Mouse (Mus musculus) heart, adult 2 months (tissue): ENCODE data around the gene Bcas3. TPM values are rescaled to one million over a fixed set of nuclear protein-coding genes. Genes with fewer than 3 reads are reported as not detected.

Source experiments
- DNase-seq, 2 experiments: peaks; one replicate each; pipeline ENCODE4 v3.0.0; 2021
- H3K27ac ChIP-seq: fragments of 200-600 bp; 2 replicates; pipeline ENCODE4 v1.8.1; 2022
- H3K27me3 ChIP-seq: fragments of 200-500 bp; 2 replicates; pipeline ENCODE4 v1.6.1; 2012; ENCODE audit warnings: mild to moderate bottlenecking, low read length, inconsistent platforms, mixed read lengths; ENCODE audit not compliant: control insufficient read depth, insufficient read depth
- H3K36me3 ChIP-seq: fragments of 200-500 bp; 2 replicates; pipeline ENCODE4 v1.6.1; 2012; ENCODE audit warnings: low read length, inconsistent platforms; ENCODE audit not compliant: control insufficient read depth, insufficient read depth
- H3K4me1 ChIP-seq: fragments of 200-500 bp; 2 replicates; pipeline ENCODE4 v1.6.1; 2011; ENCODE audit warnings: low read length; ENCODE audit not compliant: control insufficient read depth, insufficient read depth
- H3K4me3 ChIP-seq: fragments of 200-600 bp; 2 replicates; pipeline ENCODE4 v1.8.1; 2022
- H3K79me2 ChIP-seq: fragments of 200-500 bp; replicated peaks from 2 replicates; pipeline ENCODE4 v1.6.1; 2012; ENCODE audit warnings: mild to moderate bottlenecking, inconsistent platforms, low read length, moderate library complexity, mixed read lengths; ENCODE audit not compliant: control insufficient read depth, insufficient read depth
- H3K9ac ChIP-seq: fragments of 200-500 bp; 2 replicates; pipeline ENCODE4 v1.6.1; 2012; ENCODE audit warnings: low read depth, mild to moderate bottlenecking, control low read depth, inconsistent platforms, low read length, mixed read lengths
- CTCF ChIP-seq: fragments of 200-600 bp; IDR thresholded peaks from 2 replicates; pipeline ENCODE4 v1.8.1; 2022; ENCODE audit warnings: antibody characterized with exemption, mild to moderate bottlenecking, moderate library complexity
- EP300 ChIP-seq: fragments of 200-500 bp; IDR thresholded peaks from 2 replicates; pipeline ENCODE4 v1.6.1; 2011; ENCODE audit warnings: low read depth, low read length, control low read depth; ENCODE audit not compliant: insufficient read depth
- POLR2A ChIP-seq: fragments of 200-500 bp; IDR thresholded peaks from 2 replicates; pipeline ENCODE4 v1.6.1; 2011; ENCODE audit warnings: mild to moderate bottlenecking, low read depth, low read length, control low read depth; ENCODE audit not compliant: insufficient read depth
- WGBS: fragments of 180-500 bp; shearing (Covaris S2); methylation state at CpG from one replicate; pipeline ENCODE4 v1.1.7; 2018; 5-methylcytosine and 5-hydroxymethylcytosine counted together
- intact Hi-C: fragments of 180-260 bp; cut with DNase I; formaldehyde crosslinking; loops from one replicate; pipeline ENCODE4 v1.15.1; 2025
- polyA plus RNA-seq: library from polyadenylated mRNA; depleted of rRNA; stranded (reverse); fragments of >200 nt; gene quantifications from 2 replicates; pipeline ENCODE4 v1.2.3, GENCODE M21; 2012
- total RNA-seq, 2 experiments: library from RNA; stranded (reverse); gene quantifications; 2 replicates each; pipeline ENCODE4 v1.2.3; 2021

Bcas3 gene
- total and polyA plus RNA-seq, 3 experiments = 26.6 to 40.4 (median 36.0) TPM

DNA sequence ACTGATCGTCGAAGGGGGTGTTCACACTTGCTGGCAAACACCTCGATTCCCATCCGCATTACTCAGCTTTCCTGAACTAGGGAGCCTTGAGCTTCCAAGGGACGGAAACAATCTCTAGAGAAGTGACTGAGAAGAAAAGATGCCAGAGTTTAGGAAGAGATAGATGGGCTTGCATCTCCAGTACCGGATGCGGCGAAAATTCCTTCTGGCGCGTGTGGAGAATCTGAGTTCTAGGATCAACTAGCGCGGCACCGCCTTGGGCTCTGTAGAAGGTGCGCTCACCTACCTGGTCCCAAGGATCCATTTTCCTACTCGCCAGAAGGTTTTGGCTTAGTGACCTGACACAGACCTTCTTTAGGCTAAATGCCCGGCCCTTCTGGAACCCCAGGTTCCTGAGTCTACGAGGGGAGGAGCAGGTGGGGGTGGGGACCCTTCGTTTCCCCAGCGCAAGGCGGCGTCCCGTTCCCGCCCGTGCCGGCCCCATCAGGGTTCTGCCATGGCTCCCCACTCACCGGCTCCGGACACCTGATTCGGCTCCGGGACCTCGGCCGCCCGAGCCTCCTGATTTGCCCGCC lies 478.8 kb downstream of the Bcas3 start:
- no peak for DNase-seq
- intact Hi-C loops = loop anchor here (5.0 kb wide), 1 partner anchor 214 kb away; no protein-coding TSS in a partner anchor
- Histone ChIP-seq H3K79me2 (no peaks in the 10 kb centered on the region), H3K4me1 (0 out of 2 replicates have a peak, but pooled peaks cover 2% of the 10 kb centered on the region), H3K9ac (peak overlapping the region; percentile 75), H3K4me3 (peak overlapping the region; percentile 68), H3K36me3 (no peaks in the 10 kb centered on the region), H3K27me3 (peaks cover 16% of the 10 kb centered on the region), H3K27ac (peak overlapping the region; percentile 77)
- 3% methylated on average over 33 of the region's 33 CpGs for WGBS
- TF ChIP-seq EP300 = no peak
- no peak for TF ChIP-seq POLR2A
- TF ChIP-seq CTCF = no peak

DNA sequence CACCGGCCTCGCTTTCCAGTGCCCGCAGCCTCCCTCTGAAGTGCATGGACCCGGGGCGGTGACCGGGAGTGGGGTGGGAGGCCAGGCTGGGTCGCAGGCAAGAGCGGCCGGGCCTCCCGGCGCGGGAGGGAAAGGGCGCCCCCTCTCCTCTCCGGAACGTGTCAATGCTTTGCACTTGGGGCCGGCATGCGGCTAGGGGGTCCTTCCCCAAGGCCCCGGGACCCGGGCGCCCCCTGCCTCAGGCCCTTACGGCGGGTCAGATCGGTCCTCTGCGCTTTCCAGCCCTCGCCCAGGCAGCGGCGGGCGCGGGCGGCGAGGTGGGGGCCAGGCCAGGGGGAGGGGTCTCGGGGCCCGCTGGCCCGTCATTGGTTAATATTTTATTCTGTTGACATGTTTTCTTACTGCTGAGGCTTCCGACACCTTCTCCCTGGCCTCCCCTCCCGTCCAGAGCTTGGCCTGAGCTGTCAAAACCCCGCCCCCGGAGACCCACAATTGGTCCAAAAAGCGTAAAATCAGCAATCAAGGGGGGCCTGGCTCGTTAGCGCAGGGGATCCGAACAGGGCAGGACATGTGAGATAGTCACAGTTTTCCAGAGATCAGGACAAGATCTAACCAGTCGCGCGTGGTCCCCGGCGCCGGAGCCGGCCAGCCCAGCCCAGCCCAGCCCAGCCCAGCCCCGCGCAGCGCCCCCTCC lies 479.4 kb downstream of the Bcas3 start, which contains the start of gene Tbx2:
TSS of gene Tbx2 (plus strand) at position 321 of the 694 bp plus-strand sequence.
- 2% methylated on average over 51 of the region's 52 CpGs for WGBS
- Histone ChIP-seq H3K79me2 (no peaks in the 10 kb centered on the region), H3K36me3 (no peaks in the 10 kb centered on the region), H3K27me3 (peaks cover 20% of the 10 kb centered on the region), H3K4me3 (peak within 1 kb of the TSS; percentile 68), H3K27ac (peak within 1 kb of the TSS; percentile 77), H3K9ac (peak within 1 kb of the TSS; percentile 80), H3K4me1 (0 out of 2 replicates have a peak, but pooled peaks cover 2% of the 10 kb centered on the region)
- peak; percentile 82 to 87 for DNase-seq
- TF ChIP-seq EP300 (no peak), POLR2A (peak; percentile 78), CTCF (peak; percentile 34; the same call in 1 of the 2 replicates)
- intact Hi-C loops = loop anchor here (5.0 kb wide), 1 partner anchor 215 kb away; no protein-coding TSS in a partner anchor

DNA sequence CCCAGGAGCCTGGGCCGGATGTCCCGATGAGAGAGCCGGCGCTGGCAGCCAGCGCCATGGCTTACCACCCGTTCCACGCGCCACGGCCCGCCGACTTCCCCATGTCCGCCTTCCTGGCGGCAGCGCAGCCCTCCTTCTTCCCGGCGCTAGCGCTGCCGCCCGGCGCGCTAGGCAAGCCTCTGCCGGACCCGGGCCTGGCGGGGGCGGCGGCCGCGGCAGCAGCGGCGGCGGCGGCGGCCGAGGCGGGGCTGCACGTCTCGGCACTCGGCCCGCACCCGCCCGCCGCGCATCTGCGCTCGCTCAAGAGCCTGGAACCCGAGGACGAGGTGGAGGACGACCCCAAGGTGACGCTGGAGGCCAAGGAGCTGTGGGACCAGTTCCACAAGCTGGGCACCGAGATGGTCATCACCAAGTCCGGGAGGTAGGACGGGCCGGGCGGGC lies 480.1 kb downstream of the Bcas3 start:
- peak; percentile 63 to 70 for DNase-seq
- whole genome bisulfite sequencing = 1% methylated on average over 53 of the region's 54 CpGs
- Histone ChIP-seq H3K27me3 (peaks cover 25% of the 10 kb centered on the region), H3K4me3 (peak overlapping the region; percentile 52), H3K4me1 (0 out of 2 replicates have a peak, but pooled peaks cover 2% of the 10 kb centered on the region), H3K79me2 (no peaks in the 10 kb centered on the region), H3K36me3 (no peaks in the 10 kb centered on the region), H3K9ac (peak overlapping the region; percentile 80), H3K27ac (peak overlapping the region; percentile 62)
- intact Hi-C loops = loop anchor here (5.0 kb wide), 1 partner anchor 216 kb away; no protein-coding TSS in a partner anchor
- TF ChIP-seq POLR2A (no peak), EP300 (no peak), CTCF (no peak)

DNA sequence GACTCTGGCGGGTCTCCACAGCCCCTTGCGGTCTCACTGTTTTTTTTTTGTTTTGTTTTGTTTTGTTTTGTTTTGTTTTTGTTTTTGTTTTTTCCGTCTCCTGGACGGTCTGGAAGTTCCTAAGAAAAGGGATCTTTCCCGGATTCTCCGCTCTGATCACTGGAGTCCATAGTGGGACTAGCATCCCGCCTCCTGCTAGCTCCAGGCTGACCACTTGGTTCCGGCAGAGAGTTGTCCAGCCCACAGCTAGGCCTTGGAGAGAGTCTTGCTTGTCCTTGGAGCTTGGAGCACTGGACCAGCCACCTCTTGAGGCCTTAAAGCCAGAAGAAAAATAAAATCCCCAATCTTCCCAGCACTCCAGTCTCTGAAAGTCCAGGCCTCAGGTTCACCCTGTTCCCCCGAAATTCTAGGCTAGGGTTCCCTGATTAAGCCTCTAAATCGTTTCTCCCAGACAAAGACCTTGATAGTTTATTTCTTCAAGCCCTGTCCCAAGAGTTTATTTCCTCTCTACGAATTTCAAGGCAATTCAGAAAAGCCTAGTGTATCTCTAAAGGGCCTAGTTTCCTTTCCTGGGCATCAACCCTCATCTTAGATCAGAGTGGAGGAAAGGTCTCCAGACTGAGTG lies 480.9 kb downstream of the Bcas3 start:
- peak overlapping the region; percentile 62 for H3K27ac ChIP-seq

DNA sequence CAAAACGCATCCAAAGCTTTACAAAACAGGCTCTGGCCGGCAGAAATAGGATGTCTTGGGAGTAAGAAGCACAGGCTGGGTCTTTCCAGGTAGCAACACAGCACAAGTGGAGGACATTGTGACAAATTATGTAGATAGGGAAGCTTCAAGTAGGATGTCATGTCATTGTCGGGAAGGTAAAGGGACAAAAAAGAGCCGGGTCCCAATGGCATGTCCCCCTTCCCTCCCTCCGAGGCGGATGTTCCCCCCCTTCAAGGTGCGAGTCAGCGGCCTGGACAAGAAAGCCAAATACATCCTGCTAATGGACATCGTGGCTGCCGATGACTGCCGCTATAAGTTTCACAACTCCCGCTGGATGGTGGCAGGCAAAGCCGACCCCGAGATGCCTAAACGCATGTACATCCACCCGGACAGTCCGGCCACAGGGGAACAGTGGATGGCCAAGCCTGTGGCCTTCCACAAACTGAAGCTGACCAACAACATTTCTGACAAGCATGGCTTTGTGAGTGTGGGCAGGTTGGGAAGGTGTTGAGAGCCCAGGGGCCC lies 481.5 kb downstream of the Bcas3 start:
- H3K4me1 ChIP-seq = 0 out of 2 replicates have a peak, but pooled peaks cover 2% of the 10 kb centered on the region
- peak overlapping the region; percentile 7 for H3K9ac ChIP-seq
- intact Hi-C loops = loop anchor here (5.0 kb wide), 1 partner anchor 217 kb away; no protein-coding TSS in a partner anchor
- H3K27me3 ChIP-seq = peaks cover 27% of the 10 kb centered on the region
- H3K79me2 ChIP-seq = no peaks in the 10 kb centered on the region
- DNase-seq = no peak
- no peaks in the 10 kb centered on the region for H3K36me3 ChIP-seq
- 59% methylated on average over 17 of the region's 17 CpGs for WGBS
- peak overlapping the region; percentile 23; the same call in 1 of the 2 replicates for H3K4me3 ChIP-seq
- peak overlapping the region; percentile 62 for H3K27ac ChIP-seq
- TF ChIP-seq POLR2A = no peak
- no peak for TF ChIP-seq EP300

More for the DNA sequence above, 480.9 kb downstream of the Bcas3 start:
- TF ChIP-seq EP300 (no peak), CTCF (no peak), POLR2A (no peak)
- H3K36me3 ChIP-seq = no peaks in the 10 kb centered on the region
- peak overlapping the region; percentile 7 for H3K9ac ChIP-seq
- H3K4me1 ChIP-seq = 0 out of 2 replicates have a peak, but pooled peaks cover 2% of the 10 kb centered on the region
- 39% methylated on average over 11 of the region's 11 CpGs for WGBS
- no peaks in the 10 kb centered on the region for H3K79me2 ChIP-seq
- peak overlapping the region; percentile 52 for H3K4me3 ChIP-seq
- H3K27me3 ChIP-seq = peaks cover 27% of the 10 kb centered on the region
- intact Hi-C loops = loop anchor here (5.0 kb wide), 1 partner anchor 217 kb away; no protein-coding TSS in a partner anchor
- DNase-seq = peak in 1 of 2 experiments; percentile 56
